Mouse (Mus musculus) ZHBTc4 (cell line): ENCODE data around the gene Dohh.
A peak's percentile ranks its signal among the peaks of the same experiment; 100 is the strongest.

Experiments
- DNase-seq: peaks from one replicate; pipeline ENCODE4 v3.0.0-alpha.2; 2011; ENCODE audit warnings: low read depth, low spot score

The Dohh gene

DNA sequence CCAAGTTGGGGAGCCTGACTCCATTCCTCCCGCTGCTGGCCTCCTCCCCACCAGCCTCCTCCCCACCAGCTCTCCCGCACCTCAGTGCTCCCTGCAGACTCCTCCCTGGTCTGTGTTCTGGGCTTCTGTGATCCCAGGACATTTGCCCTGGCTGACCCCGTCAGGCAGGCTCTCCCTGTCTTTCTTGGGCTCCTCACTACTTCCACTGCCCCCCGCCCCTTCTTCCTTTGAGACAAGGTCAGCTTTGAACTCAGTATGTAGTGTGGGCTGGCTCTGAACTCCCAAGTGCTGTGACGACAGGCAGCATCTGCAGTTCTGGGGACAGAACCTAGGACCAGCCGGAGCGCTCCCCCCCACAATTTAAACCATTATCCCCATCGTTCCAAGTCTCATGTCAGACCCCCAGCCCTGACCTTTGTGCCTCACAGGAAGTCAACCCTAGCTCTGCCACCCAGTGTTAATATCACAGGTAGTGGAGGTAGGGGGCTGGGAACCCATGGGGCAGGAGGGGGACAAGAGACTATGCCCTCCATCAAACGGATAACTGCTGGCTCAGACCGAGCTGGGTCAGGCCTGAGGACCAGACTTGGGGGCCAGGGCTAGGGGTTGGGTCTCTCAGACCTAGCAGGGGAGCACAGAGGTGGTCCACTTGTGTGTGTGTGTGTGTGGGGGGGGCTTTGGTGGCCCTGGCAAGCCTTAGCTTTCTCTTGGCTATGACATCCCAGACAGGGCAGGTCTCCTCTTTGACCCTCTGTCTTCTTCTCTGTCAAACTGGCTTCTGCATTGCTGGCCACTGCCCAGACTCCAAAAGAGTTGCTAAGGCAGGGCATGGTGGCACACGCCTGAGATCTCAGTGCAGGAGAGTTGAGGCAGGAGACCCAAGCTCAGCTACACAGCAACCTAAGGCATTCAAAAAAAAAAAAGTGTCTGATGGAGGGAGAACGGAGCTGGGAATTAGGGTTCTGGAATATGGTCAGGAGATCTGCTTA is 33.3 kb downstream of the Dohh start:
- no peak for DNase-seq

DNA sequence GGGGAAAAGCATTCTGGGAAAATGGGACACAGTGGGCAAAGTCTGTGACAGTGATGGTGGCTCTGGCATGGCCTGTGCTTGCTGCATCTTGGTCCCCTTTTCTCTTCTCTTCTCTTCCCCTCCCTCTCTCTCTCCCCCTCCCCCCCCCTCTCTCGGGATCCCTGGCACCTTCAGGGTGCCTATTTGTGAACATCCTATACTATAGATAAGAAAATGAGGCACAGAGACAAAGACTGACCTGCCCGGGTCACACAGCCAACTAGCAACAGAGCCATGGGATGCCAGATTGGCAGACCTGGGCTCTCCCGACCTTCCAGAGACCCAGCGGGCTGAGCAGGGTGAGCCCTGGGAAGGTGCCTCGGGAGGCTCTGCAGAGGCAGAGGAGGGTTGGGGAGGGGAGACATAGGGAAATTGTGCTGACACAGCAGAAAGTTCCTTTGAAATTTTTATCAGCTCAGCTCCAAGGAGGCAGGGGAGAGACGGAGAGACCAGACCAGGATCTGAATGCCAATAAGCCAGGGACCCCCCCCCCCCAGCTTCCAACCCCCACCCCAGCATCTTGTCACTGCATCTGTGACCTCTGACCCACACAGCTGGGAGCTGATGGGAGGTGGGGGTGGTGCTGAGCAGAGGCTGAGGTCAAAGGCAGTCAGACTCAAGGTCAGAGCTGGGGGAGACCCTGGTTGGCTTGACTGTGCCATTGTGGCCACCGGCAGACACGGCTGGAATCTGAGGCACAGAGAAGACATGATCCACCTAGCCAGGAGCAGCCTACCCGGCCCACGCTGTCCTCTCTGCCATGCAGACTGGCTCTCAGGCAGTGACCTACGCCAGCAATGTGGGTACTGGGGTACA is 34.2 kb downstream of the Dohh start:
- DNase-seq: no peak

DNA sequence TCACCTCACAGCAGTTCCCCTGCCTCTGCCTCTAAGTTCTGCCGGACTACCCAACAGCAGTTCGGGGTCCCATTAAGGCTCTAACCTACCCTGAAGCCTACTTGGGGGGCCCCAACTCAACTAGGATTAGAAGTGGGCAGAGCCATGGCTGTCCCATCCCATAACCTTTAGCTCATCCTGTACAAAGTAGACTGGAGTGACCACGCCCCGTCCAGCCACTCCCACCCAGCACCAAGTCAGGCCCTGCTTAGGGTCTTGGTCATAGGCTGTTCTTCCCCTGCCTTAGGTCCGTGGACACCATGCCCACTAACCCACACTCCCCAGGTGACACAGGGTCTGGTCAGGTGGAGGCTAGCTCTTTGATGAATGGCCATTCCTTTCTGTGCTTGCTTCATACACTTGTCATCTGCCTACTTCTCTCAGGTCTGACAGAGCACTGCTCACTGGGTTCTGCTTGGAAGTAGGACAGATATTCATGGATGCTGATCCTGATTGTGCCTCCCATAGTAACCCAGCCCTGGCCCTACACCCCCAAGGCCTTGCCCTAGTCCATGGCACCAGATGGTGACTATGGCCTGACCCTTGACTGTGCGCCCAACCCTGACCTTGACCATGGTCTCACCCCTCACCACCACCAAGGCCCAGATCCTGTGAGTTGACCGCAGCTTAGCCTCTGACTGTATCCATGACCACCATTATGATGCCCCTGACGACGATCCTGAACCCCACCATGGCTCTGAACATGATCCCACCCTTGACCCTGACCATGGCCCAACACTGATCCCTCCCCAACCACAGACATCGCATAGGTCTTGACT is 35.1 kb downstream of the Dohh start:
- no peak for DNase-seq

DNA sequence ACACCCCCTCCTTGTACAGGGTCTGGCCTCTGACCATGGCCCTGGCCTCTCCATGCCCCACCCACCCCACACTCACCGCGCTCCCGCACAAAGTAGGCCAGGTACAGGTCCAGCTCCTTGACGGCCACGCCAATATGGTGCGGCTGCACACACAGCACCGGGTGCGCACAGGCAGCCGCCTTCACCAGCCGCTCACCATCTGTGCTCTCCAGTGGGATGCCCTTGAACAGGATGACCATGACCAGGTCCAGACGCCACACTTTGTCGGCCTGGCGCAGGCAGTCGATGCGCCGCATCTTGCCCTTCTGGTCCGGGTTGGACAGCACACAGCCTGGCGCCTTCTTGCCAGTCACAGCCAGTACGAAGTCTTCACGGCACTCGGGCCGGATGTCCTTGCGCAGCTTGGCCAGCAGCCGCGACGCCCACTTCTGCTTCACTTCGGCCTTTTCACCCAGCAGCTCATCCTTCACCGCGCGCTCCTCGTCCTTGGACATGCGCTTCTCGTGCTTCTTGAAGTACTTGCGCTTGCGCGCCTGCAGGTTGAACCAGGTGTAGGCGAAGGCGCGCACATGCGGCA is 36.1 kb downstream of the Dohh start:
- DNase-seq: peak; percentile 65

DNA sequence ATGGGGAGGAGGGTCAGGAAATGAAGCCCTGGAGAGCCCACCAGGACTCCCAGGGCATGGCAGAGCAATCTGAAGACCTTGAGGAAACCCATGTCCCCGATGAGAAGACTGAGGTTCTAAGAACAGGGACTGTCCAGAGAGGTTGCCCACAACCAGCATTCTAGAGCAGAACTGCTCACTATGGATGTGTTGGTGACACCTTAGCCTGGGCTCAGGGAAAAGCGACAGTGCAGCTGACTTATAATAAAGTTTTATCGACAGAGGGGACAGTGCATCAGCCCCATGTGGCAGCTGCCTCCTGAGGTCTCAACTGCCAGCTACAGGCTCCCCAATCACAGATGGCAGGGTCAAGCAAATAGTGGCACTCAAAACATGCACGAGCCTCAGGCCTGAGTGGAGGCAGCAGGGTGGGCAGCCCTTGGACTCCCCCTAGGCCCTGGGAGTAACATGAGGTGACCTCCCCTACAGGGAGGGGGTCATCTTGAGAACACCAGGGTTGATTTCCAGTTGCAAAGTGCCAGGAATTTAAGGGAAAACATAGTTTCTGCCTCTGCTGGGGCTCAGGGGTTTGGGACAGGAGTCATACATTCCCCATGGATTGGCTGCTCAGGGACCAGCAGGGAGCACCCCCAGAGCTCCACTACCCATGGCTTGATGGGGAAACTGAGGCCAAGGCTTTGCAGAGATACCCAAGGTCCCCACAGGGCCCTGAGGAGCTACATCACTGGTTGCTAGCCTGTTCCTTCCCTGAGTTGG is 37.0 kb downstream of the Dohh start:
- no peak for DNase-seq

DNA sequence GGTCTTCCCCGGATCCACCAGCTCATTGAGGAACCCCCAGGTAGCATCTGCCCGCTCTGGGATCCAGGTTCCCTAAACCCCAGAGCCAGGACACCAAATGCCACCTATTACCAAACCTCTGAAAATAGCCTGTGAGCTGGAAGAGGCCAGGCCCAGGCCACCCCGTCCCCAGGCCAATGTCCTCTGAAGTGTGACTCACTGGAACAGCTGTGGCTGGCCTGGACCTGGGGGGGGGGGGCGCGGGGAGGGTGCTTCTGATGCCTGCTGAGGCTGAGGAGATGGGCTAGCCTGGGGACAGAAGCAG is 37.5 kb downstream of the Dohh start:
- DNase-seq: no peak

DNA sequence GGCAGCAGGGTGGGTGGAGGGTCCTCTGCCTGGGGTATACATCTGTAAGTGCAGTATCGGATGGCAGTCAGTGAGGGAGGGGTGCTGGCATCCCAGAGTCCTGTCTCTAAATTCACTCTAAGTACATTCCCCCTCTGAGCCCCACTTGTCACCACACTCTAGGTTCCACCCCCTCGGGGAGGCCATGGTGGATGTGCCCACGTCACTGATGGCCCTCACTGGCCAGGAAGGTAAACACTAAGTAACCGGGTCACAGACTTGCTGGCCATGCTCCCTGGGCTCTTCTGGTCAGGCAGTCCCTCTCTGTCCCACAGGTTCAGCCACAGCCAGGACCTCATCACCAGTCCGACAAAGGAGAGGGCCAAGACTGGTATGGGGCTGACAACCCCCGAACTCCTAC is 38.0 kb downstream of the Dohh start:
- DNase-seq: no peak

DNA sequence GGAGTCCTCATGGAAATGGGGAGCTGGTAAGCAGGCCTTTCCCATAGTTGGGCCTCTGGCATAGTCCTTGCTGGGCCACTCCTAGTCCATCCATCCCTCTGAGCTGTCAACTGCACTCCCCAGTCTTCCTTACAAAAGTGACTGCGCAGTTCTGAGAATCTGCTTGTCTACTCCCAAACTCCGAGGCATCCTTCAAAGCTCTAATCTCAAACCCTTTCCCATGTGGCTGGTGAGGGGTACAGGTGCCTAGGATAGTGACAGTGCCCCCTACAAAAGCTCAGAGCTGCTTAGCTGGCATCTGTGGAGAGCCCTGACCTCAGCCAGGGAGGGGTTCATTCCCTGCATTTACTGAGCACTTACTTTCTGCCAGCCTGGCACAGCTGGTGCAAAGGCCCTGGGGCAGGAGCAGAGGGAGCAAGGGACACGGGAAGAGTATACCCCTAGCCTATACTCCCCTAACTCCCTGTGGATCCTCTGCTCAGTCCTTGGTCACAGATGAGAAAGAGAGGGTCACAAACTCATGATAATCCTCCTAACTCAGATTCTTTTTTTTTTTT is 38.5 kb downstream of the Dohh start:
- DNase-seq: no peak

DNA sequence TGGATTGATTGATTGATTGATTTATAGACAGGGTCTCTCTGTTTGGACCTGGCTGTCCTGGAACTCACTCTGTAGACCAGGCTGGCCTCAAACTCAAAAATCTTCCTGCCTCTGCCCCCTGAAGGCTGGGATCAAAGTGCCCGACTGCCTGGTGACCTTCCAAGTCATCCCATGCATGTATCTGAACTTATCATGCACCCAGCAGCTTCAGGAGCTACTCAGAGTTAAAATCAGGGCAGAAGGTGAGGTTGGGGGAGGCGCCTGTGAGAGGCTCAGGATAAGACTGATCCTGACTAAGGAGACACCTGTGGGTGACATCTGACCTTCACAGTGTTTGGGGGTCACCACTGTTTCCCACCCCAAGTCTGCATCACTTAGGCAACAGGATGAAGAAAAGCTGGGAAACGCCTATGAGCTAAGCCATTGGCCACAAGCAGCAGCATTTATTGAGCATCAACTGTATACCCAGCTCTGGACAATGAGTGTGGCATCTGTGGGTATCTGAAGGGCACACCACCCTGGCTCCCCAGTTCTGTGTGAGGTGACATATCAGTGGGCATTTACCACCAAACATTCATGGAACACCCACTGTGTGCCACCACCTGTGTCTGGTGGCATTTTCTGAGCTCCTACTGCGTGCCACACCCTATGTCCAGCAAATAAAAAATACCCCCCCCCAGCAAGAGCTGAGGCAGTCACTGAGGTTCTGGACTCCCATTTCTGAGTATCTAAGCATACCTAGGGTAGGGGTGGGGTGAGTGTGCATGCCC is 39.4 kb downstream of the Dohh start:
- no peak for DNase-seq

DNA sequence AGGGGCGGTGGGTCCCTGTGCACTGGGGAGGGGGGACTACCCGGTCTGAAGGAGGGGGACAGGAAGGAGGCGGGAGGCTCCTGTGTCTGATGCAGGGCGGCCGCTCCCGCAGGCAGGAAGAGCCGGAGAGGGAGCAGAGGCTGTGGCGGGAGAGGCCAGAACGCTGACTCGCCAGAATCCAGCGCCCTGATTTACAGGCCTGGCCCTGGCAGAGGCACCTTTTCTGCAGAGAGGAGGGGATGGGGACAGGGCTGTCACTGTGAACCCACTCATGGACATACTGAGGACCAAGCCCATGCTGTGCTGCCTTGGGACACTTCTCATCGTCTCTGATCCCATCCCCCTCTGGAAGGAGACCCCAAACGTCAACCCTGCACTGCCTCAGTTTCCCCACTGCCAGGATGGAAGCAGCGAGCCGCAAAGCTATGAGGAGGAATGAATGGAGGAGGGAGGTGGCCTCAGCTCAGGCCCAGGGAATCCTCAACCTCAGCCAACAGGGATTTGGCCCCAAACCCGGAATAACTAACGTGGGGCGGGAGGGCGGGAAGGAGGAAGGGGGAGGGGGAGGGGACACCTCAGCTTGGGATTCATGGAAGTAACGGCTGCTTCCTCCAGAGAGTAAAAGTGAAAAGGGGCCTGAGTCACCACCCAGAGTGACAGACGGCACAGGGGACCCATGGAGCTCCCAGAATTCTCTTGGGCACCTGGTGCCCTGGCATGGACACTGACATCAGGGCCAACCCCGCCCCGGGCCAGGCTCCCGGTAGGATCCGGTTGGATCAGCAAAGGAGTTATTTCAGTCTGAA is 40.2 kb downstream of the Dohh start:
- peak; percentile 34 for DNase-seq

DNA sequence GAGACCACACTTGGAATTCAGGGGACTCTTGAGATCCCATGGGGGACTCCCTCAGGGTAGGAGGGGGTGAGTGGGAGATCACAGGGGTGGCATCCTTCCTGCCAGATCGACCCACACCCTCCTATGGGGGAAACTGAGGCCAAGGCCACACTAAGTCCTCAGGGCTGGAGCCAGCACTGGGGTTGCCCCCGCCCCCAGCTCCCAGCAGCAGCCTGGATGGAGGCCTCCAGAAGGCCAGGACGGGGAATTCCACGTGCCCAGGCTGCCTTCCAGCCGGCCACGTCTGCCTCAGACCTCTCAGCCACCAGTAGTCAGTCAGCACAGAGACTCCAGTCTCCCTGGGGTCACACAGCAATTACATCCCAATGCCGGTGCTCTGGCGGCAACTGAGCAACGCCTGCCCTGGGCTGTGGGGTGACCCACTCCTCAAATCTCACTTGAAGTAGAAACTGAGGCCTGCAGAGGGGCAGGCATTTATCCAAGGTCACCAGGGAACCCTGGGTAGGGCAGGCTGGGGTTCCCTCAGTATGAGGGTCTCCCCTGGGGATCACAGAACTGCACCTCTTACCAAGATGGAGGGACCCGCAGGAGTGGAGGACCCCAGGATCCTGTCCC is 41.1 kb downstream of the Dohh start:
- DNase-seq: no peak

DNA sequence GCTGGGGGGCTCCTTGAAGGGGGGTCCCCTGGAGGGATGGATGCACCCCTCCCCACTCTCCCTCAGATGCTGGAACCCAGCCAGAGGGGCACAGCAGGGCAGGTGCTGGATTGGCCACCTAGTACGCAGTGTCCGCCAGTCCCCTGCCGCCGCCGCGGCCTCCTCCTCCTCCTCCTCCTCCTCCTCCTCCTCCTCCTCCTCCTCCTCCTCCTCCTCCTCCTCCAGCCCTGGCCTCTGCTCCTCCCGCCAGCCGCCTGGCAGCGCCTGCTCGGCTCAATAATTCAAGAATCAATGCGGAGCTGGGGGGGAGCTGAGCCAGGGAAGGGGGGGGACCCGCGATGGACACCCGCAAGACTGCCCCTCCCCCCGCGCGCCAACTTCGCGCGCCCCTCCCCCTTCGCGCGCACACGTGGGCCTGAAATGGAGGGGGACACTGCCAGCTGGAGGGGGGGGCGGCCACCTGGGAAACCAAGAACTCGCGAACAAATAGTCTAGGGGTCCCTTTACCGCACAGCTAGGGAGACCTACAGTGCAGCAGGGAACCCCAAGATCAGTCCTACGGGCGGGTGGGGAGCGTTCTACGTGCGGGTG is 41.9 kb downstream of the Dohh start:
- DNase-seq: no peak

DNA sequence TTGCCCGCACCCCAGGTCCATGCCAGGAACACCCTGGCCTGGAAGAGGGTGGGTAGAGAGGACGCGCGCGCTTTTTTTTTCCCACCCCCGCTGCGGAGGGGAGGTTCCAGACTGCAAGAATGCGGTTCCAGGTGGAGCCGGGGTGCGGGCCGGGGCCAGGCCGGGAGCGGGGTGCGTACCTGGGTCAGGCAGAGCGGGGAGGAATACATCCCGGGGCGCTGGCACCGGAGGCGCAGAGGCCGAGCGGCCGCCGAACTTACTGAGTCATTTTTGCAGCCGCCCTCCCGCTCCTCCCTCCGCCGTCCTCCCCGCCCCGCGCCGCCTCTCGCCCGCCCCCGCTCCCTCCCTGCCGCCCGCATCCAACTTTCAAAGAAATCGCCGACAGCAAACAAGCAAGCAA is 42.7 kb downstream of the Dohh start:
- DNase-seq: peak; percentile 44

DNA sequence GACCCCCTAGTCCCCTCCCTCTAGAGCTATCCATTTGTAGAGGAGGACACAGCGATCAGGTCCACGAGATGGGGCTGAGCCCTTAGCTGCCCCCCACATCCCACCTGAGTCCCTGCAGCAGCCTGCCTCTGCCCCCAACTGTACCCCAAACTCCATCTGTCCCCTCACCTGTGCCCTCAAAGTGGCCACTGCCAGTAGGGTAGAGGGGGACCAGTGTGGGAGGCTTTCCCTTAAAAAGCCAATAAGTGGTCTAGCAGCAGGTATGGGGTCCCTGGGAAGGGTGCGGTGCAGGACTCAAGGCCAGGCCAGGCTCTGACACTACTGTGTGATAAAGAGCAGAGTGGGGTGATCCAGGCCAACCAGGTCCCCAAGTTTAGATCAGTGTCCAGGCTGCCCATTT is 43.1 kb downstream of the Dohh start:
- no peak for DNase-seq

DNA sequence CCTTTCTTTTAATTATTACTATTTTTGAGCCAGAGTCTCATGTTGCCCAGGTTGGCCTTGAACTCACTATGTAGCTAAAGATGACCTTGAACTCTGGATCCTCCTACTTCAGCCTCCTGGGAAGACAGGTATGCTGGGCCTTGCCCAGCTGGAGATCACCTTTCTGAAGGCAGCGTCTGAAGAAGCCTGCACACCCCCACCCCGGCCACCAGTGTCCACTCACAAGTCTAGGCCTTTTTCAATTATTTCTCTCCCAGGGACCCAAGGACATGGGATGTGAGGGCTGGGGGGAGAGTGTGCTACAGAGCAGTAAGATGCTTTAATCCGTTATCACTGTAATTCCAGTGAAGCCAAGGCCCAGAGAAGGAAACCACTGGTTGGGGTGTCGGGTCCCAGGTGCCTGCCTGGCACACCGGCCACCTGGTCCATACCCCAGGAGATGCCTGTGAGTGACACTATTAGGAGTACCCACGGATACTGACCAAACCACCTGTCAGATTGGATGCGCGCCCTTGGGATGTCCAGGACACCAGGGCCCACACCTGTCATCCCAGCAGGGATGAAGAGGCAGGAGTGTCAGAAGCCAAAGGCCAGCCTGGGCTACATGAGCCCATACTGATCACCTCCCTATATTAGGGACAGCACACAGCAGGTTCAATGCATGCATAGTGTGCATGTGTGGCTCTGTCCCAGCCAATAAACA is 43.7 kb downstream of the Dohh start:
- DNase-seq: no peak

DNA sequence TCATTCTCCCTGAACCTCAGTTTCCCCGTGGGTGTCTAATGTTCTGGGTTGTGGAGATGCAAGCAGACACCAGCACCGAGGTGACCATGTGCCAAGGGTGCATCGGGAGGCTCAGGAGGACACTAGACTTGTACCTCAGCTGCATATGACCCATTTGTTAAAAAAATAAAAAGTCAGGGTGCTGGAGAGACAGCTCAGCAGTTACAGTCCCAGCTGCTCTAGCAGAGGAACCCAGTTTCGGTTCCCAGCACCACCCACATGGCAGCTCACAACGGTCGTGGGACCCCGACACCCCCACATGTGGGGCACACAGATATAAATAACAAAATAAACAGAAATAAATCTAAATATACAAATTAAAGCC is 44.3 kb downstream of the Dohh start:
- no peak for DNase-seq

DNA sequence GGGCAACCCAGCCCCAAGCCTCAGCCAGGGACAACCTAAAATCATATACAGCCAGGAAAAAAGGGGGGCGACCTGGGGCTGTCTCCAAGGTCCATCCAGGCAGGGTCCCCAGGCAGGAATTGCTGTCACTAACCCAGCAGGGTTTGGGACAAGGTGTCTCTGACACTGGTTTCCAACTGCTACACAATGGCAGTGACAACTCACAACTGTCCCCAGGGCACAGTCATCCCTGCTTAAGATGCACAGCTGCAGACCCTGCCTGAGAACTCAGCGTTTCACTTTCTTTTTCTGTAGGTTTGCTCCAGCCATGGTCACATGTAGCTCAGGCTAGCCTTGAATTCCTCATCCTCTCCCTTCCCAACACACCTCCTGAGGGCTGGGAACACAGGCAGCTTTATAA is 44.9 kb downstream of the Dohh start:
- no peak for DNase-seq
